Mouse (Mus musculus) kidney, embryonic 14.5 days (tissue): ENCODE measurements at regions not wholly inside any gene's neighbourhood (a gene's known extent, or its start where the extent isn't known, plus 50 kb on each side); places are given as distances from the start of the nearest gene placed in this dataset.

Experiments used
- ATAC-seq: fragments of 200-750 bp; cut with Nextera tagmentation; 2 replicates; pipeline ENCODE4 v1.8.0; 2017; ENCODE audit warnings: moderate number of reproducible peaks, mild to moderate bottlenecking, moderate TSS enrichment, moderate library complexity; ENCODE audit not compliant: low FRiP score, low TSS enrichment
- H3K27ac ChIP-seq: fragments of 300-500 bp; sonication (generic); 2 replicates; pipeline ENCODE4 v1.5.1; 2014; ENCODE audit warnings: low read depth, mild to moderate bottlenecking, low read length, moderate library complexity, mixed read lengths
- H3K27me3 ChIP-seq: fragments of 300-500 bp; sonication (generic); 2 replicates; pipeline ENCODE4 v1.6.1; 2014; ENCODE audit warnings: mild to moderate bottlenecking, low read length; ENCODE audit not compliant: control insufficient read depth, insufficient read depth
- H3K36me3 ChIP-seq: fragments of 300-500 bp; sonication (generic); 2 replicates; pipeline ENCODE4 v1.6.1; 2014; ENCODE audit warnings: low read length, mixed read lengths; ENCODE audit not compliant: control insufficient read depth, insufficient read depth
- H3K4me1 ChIP-seq: fragments of 300-500 bp; sonication (generic); 2 replicates; pipeline ENCODE4 v1.6.1; 2014; ENCODE audit warnings: low read length, mixed read lengths; ENCODE audit not compliant: control insufficient read depth, insufficient read depth
- H3K4me2 ChIP-seq: fragments of 300-500 bp; sonication (generic); replicated peaks from 2 replicates; pipeline ENCODE4 v1.6.1; 2014; ENCODE audit warnings: low read depth, mild to moderate bottlenecking, low read length
- H3K4me3 ChIP-seq: fragments of 300-500 bp; sonication (generic); 2 replicates; pipeline ENCODE4 v1.5.1; 2014; ENCODE audit warnings: mild to moderate bottlenecking, low read length
- H3K9ac ChIP-seq: fragments of 300-500 bp; sonication (generic); 2 replicates; pipeline ENCODE4 v1.6.1; 2014; ENCODE audit warnings: low read depth, mild to moderate bottlenecking, low read length, moderate library complexity
- H3K9me3 ChIP-seq: fragments of 300-500 bp; sonication (generic); 2 replicates; pipeline ENCODE4 v1.6.1; 2016; ENCODE audit warnings: low read length; ENCODE audit not compliant: control insufficient read depth
- WGBS: fragments of 180-500 bp; shearing (Covaris S2); extraction: QIAGEN DNeasy Blood & Tissue Kit; methylation state at CpG from one replicate; pipeline ENCODE4 v1.1.7; 2014; 5-methylcytosine and 5-hydroxymethylcytosine counted together

- Histone ChIP-seq H3K4me1 (no peaks in the 10 kb centered on the region), H3K27me3 (no peaks in the 10 kb centered on the region), H3K27ac (no peak overlapping the region), H3K9me3 (no peaks in the 10 kb centered on the region), H3K4me2 (no peak overlapping the region), H3K9ac (no peak overlapping the region), H3K4me3 (no peak overlapping the region), H3K36me3 (no peaks in the 10 kb centered on the region)
- no peak for ATAC-seq
Observed at GRCm38 (mm10) chrX:17026161-17026829, 114.7 kb upstream of the Ndp start.

DNA sequence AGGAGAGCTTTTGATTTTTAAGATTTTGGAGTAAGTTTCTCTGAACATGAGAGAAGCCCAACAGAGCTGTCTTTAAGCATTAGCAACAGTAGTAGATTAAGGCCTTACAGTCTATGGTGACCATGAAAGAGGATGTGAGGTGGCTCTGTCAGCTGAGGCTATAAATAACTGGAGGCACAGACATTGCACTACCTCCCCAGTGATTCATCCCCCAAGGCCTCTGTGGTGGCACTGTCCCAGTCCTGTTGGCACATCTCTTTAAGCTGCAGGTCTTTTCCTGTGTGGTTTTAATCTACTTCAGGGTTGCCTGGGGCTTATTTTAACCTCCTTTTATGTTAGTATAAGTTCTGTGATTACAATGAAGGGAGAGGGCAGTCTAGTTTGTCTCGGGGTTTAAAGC, 106.2 kb upstream of the Ndp start:
- Histone ChIP-seq H3K4me2 (no peak overlapping the region), H3K27ac (no peak overlapping the region), H3K4me1 (no peaks in the 10 kb centered on the region), H3K9me3 (no peaks in the 10 kb centered on the region), H3K9ac (no peak overlapping the region), H3K27me3 (no peaks in the 10 kb centered on the region), H3K36me3 (no peaks in the 10 kb centered on the region), H3K4me3 (no peak overlapping the region)
- no peak for ATAC-seq
- WGBS: 59% methylated on average over 1 of the region's 1 CpGs

DNA sequence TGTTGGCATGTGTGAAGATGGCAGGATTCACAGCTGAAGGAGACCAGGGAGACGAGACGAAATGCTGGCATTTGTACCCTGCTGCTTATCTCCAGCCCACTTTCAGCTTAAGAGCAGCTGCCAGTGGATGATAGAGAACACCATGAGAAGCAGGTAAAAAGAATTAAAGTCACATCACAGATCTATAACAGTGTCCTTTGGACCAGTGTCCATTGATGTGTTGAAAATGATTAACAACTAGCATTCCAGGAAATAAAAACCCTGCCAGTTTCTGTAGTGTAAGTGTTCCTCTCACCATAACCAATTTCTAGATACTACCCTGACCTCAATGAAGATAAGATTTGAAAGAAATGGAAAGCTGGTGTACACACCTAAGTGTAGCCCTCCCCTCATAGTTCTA, 97.6 kb upstream of the Ndp start:
- WGBS: 66% methylated on average over 2 of the region's 2 CpGs
- Histone ChIP-seq H3K27ac (no peak overlapping the region), H3K36me3 (no peaks in the 10 kb centered on the region), H3K4me1 (no peaks in the 10 kb centered on the region), H3K9ac (no peak overlapping the region), H3K9me3 (no peaks in the 10 kb centered on the region), H3K4me2 (no peak overlapping the region), H3K27me3 (no peaks in the 10 kb centered on the region), H3K4me3 (no peak overlapping the region)
- no peak for ATAC-seq

DNA sequence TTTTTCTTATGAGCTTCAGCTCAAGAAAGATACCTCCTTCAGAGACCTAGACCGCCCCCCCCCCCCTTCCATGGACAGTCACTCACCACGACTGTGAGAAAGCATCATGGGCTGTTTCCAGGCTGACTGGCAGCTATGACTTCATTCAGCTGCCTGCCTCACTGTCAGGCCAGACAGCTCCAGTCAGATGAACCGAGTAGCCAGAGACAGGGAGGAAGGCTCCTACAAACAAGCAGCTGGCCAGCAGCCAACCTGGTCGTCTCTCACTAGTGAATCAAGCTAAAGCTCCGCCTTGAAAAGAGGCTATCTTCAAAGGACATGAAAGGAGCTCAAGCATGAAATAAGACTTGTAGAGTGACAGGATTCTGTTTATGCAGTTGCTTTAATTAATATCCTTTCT, 87.0 kb upstream of the Ndp start:
- no peak overlapping the region for H3K4me2 ChIP-seq
- WGBS: 35% methylated on average over 5 of the region's 5 CpGs
- peak; percentile 86 for ATAC-seq
- H3K36me3 ChIP-seq: no peaks in the 10 kb centered on the region
- no peak overlapping the region for H3K9ac ChIP-seq
- no peak overlapping the region for H3K4me3 ChIP-seq
- H3K4me1 ChIP-seq: no peaks in the 10 kb centered on the region
- H3K27ac ChIP-seq: no peak overlapping the region
- no peaks in the 10 kb centered on the region for H3K27me3 ChIP-seq
- H3K9me3 ChIP-seq: no peaks in the 10 kb centered on the region
